Mouse (Mus musculus) ES-Bruce4 (cell line): Measurements from ENCODE around the gene Gm6176.
"Not testable (repeated sequence)": the region's sequence is repeated elsewhere in the genome, so short reads cannot be mapped to it uniquely, and the experiment has no call there.

Experiments
- CTCF ChIP-seq: IDR thresholded peaks from one replicate; pipeline ENCODE4 v1.8.1; 2011; ENCODE audit warnings: low read depth, low read length
- EP300 ChIP-seq: IDR thresholded peaks from 2 replicates; pipeline ENCODE4 v1.6.1; 2011; ENCODE audit warnings: low read depth, low read length; ENCODE audit not compliant: insufficient read depth
- POLR2A ChIP-seq: IDR thresholded peaks from one replicate; pipeline ENCODE4 v1.8.1; 2011; ENCODE audit warnings: low read length; ENCODE audit not compliant: insufficient read depth

DNA sequence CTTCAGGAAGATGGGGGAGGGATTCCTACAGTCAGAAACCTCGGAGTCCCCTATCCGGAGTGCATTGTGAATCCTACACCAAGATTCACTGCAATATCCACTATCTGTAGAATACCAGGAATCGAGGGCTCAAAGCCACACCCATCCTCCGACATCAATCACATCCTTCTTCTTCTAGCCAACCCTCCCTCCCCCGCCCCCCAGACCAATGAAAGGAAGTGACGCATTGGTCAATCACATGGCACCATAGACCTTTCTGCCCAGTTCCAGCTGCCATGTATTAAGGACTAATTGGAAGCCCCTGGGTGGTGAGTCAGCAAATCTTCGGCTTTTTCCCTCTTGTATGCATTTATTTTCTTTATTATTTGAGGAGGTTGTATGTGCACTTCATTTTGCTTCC, 12.7 kb upstream of the Gm6176 start, which contains the start of gene Vmn1r139:
- not testable (repeated sequence) for TF ChIP-seq POLR2A, CTCF, EP300
